In genomic region chr12:71980166-71980565, GRCm38 (mm10) we compare ENCODE assay signal across 21 mouse cellular contexts.
DNase-seq lines count a peak whose midpoint lies in the region; ATAC-seq and TF ChIP-seq lines count a peak whose summit lies in the region.
"Had no signal": no experiment of that assay in that cellular context is flagged by ENCODE, and none has a peak within 500 bp of the region (broad histone marks: within the 10 kb centered on the region; RNA-seq: fewer than 3 reads in every experiment).

No protein-coding gene starts in this region.

- no peak overlapping the region for H3K27ac ChIP-seq in lung, postnatal 0 days (ENCODE audit: low read length)
- H3K27ac ChIP-seq in heart, adult 2 months = peak overlapping the region; percentile 86
- H3K27ac ChIP-seq in heart, embryonic 15.5 days = peak overlapping the region; percentile 93
- no peak overlapping the region for H3K27ac ChIP-seq in midbrain, embryonic 13.5 days
- H3K27ac ChIP-seq in midbrain, embryonic 11.5 days (ENCODE audit: low read depth, low read length) = no peak overlapping the region
- H3K27ac ChIP-seq: embryonic facial prominence, embryonic 10.5 days; kidney, postnatal 0 days; liver, embryonic 12.5 days; midbrain, embryonic 15.5 days had no signal

- intact Hi-C loops in heart, adult 2 months (cut with DNase I) = no loop called here

- no peak overlapping the region for H3K4me3 ChIP-seq in lung, postnatal 0 days (ENCODE audit: low read depth, low read length)
- no peak overlapping the region for H3K4me3 ChIP-seq in heart, adult 2 months
- no peak overlapping the region for H3K4me3 ChIP-seq in heart, embryonic 15.5 days
- H3K4me3 ChIP-seq in midbrain, embryonic 13.5 days (replicated peaks) = no peak overlapping the region
- no peak overlapping the region for H3K4me3 ChIP-seq in midbrain, embryonic 11.5 days (ENCODE audit: low read depth, low read length)
- H3K4me3 ChIP-seq: embryonic facial prominence, embryonic 10.5 days; liver, embryonic 12.5 days; lung, embryonic 15.5 days; midbrain, embryonic 15.5 days had no signal

- TF ChIP-seq POLR2A in heart, adult 2 months (IDR thresholded peaks at IDR 0.05; ENCODE audit: insufficient read depth, low read depth, low read length) = no peak

- DNase-seq in lung, postnatal 0 days (ENCODE audit: low spot score) = peak; percentile 18
- no peak for DNase-seq in lung, postnatal 36 days
- DNase-seq in heart, adult 2 months = peak in 1 of 2 experiments; percentile 68
- no peak for DNase-seq in midbrain, embryonic 11.5 days (ENCODE audit: low spot score, missing footprints)
- no peak for DNase-seq in c-Kit-positive CD71-positive TER-119-positive erythroid progenitor cells, embryonic 14.5 days (ENCODE audit: low spot score)
- DNase-seq: adrenal gland, adult 8-10 months; cerebellum, adult 11-12 months; cerebellum, postnatal 36 days; left cerebral cortex, postnatal 4 days; right cerebral cortex, adult 18-20 months; spleen, adult 18-20 months; thymus, adult 2 months had no signal

- no peak overlapping the region for H3K9ac ChIP-seq in lung, postnatal 0 days (replicated peaks; ENCODE audit: low read depth)
- no peak overlapping the region for H3K9ac ChIP-seq in heart, adult 2 months (ENCODE audit: low read depth, low read length)
- H3K9ac ChIP-seq in heart, embryonic 15.5 days = no peak overlapping the region
- H3K9ac ChIP-seq in midbrain, embryonic 13.5 days (replicated peaks) = no peak overlapping the region
- no peak overlapping the region for H3K9ac ChIP-seq in midbrain, embryonic 11.5 days (ENCODE audit: low read length)
- H3K9ac ChIP-seq: liver, embryonic 12.5 days; lung, embryonic 15.5 days; midbrain, embryonic 15.5 days had no signal

- TF ChIP-seq CTCF in lung, postnatal 0 days (IDR thresholded peaks at IDR 0.05) = no peak
- TF ChIP-seq CTCF in heart, adult 2 months (IDR thresholded peaks at IDR 0.05) = no peak

- H3K79me2 ChIP-seq in heart, adult 2 months (replicated peaks; ENCODE audit: control insufficient read depth, insufficient read depth, low read length) = no peaks in the 10 kb centered on the region

- no peaks in the 10 kb centered on the region for H3K9me3 ChIP-seq in lung, postnatal 0 days (ENCODE audit: low read length)
- no peaks in the 10 kb centered on the region for H3K9me3 ChIP-seq in heart, embryonic 15.5 days (replicated peaks)
- H3K9me3 ChIP-seq in midbrain, embryonic 13.5 days = no peaks in the 10 kb centered on the region
- no peaks in the 10 kb centered on the region for H3K9me3 ChIP-seq in midbrain, embryonic 11.5 days (ENCODE audit: control insufficient read depth, low read length)
- H3K9me3 ChIP-seq: embryonic facial prominence, embryonic 10.5 days; liver, embryonic 12.5 days; lung, embryonic 15.5 days; midbrain, embryonic 15.5 days had no signal

- no peak overlapping the region for H3K4me2 ChIP-seq in lung, postnatal 0 days (replicated peaks; ENCODE audit: low read depth, low read length)
- no peak overlapping the region for H3K4me2 ChIP-seq in heart, embryonic 15.5 days
- no peak overlapping the region for H3K4me2 ChIP-seq in midbrain, embryonic 13.5 days (replicated peaks)
- H3K4me2 ChIP-seq in midbrain, embryonic 11.5 days = no peak overlapping the region
- H3K4me2 ChIP-seq: liver, embryonic 12.5 days; lung, embryonic 15.5 days; midbrain, embryonic 15.5 days had no signal

- H3K27me3 ChIP-seq in lung, postnatal 0 days (replicated peaks; ENCODE audit: insufficient read depth, low read length) = no peaks in the 10 kb centered on the region
- no peaks in the 10 kb centered on the region for H3K27me3 ChIP-seq in heart, adult 2 months (ENCODE audit: control insufficient read depth, insufficient read depth, low read length)
- H3K27me3 ChIP-seq in heart, embryonic 15.5 days = no peaks in the 10 kb centered on the region
- no peaks in the 10 kb centered on the region for H3K27me3 ChIP-seq in midbrain, embryonic 13.5 days
- H3K27me3 ChIP-seq in midbrain, embryonic 11.5 days (ENCODE audit: control insufficient read depth, insufficient read depth, low read length) = no peaks in the 10 kb centered on the region
- H3K27me3 ChIP-seq: liver, embryonic 12.5 days; lung, embryonic 15.5 days; midbrain, embryonic 15.5 days had no signal

- H3K4me1 ChIP-seq in lung, postnatal 0 days (ENCODE audit: insufficient read depth, low read depth, low read length) = peaks cover 13% of the 10 kb centered on the region
- H3K4me1 ChIP-seq in heart, adult 2 months (ENCODE audit: control insufficient read depth, insufficient read depth, low read length) = peaks cover 20% of the 10 kb centered on the region
- peaks cover 83% of the 10 kb centered on the region for H3K4me1 ChIP-seq in heart, embryonic 15.5 days (replicated peaks)
- H3K4me1 ChIP-seq in midbrain, embryonic 13.5 days (replicated peaks) = peaks cover 16% of the 10 kb centered on the region
- H3K4me1 ChIP-seq in midbrain, embryonic 11.5 days (ENCODE audit: control insufficient read depth, insufficient read depth, low read length) = peaks cover 8% of the 10 kb centered on the region

- WGBS in lung, postnatal 0 days = 53% methylated on average over 6 of the region's 6 CpGs
- WGBS in heart, adult 2 months = 25% methylated on average over 6 of the region's 6 CpGs
- 19% methylated on average over 6 of the region's 6 CpGs for WGBS in heart, embryonic 15.5 days
- 90% methylated on average over 6 of the region's 6 CpGs for WGBS in midbrain, embryonic 13.5 days
- WGBS in midbrain, embryonic 11.5 days = 94% methylated on average over 6 of the region's 6 CpGs

- ATAC-seq in lung, postnatal 0 days = no peak
- ATAC-seq in heart, embryonic 15.5 days (replicated peaks; ENCODE audit: insufficient number of reproducible peaks, insufficient read depth, low FRiP score, low read depth) = peak; percentile 66; the same call in 1 of the 2 replicates
- ATAC-seq in midbrain, embryonic 13.5 days = no peak
- ATAC-seq in midbrain, embryonic 11.5 days (ENCODE audit: low FRiP score) = no peak
- ATAC-seq: hindbrain, embryonic 16.5 days; intestine, postnatal 0 days; liver, embryonic 12.5 days; midbrain, embryonic 15.5 days had no signal

- TF ChIP-seq EP300 in lung, postnatal 0 days (IDR thresholded peaks at IDR 0.05) = no peak
- peak; percentile 96 for TF ChIP-seq EP300 in heart, adult 2 months (IDR thresholded peaks at IDR 0.05; ENCODE audit: insufficient read depth, low read depth, low read length)

- H3K36me3 ChIP-seq in lung, postnatal 0 days (ENCODE audit: insufficient read depth, low read length) = peaks cover 46% of the 10 kb centered on the region
- peaks cover 39% of the 10 kb centered on the region for H3K36me3 ChIP-seq in heart, adult 2 months (ENCODE audit: control insufficient read depth, insufficient read depth, low read length)
- peaks cover 48% of the 10 kb centered on the region for H3K36me3 ChIP-seq in heart, embryonic 15.5 days
- peaks cover 85% of the 10 kb centered on the region for H3K36me3 ChIP-seq in midbrain, embryonic 13.5 days
- peaks cover 11% of the 10 kb centered on the region for H3K36me3 ChIP-seq in midbrain, embryonic 11.5 days (ENCODE audit: control insufficient read depth, insufficient read depth, low read length)

Comparison
In these comparisons a context has a peak if more than half of its experiments do, and no peak if none do; other contexts are left out.
1. H3K27ac ChIP-seq: peak in heart, adult 2 months (single experiment) and heart, embryonic 15.5 days (single experiment); none in lung, postnatal 0 days (single experiment), midbrain, embryonic 13.5 days (single experiment) and midbrain, embryonic 11.5 days (single experiment).